Mouse (Mus musculus): ENCODE measurements around the gene Nhsl1. TPM values are rescaled to one million over a fixed set of nuclear protein-coding genes. Genes with fewer than 3 reads are reported as not detected.

The Nhsl1 gene
- polyA plus RNA-seq, 1 experiment from 2014 or later: not detected

GRCm38 (mm10) chr10:18330445-18330844 lies 11.7 kb downstream of the Nhsl1 start:
- H3K79me2 ChIP-seq (ENCODE audit: inconsistent target): no peaks in the 10 kb centered on the region
- H3K4me3 ChIP-seq (ENCODE audit: inconsistent target): no peak overlapping the region
- no peaks in the 10 kb centered on the region for H3K36me3 ChIP-seq (ENCODE audit: inconsistent target)
- no peak overlapping the region for H3K27ac ChIP-seq
- WGBS (ENCODE audit: missing documents): 88% methylated on average over 5 of the region's 5 CpGs

DNA sequence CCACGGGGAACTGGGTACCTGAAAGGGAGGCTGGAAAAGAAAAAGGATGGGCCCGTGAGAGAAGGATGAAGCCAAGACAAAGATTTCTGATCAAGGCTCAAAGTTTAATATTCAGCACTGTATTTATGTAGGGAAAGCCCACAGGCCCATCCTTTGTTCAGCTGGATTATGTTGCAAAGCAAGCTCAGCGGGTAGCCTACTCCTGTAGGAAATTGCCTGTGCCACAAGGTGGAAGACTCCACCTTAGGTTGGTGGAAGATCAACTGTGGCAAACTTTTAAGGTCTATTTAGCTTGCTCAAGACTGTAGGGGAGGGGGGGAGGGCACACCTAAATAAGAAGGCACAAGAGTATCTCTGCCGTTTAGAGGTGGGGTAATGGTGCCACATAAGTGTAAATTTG lies 14.8 kb downstream of the Nhsl1 start:
- H3K4me3 ChIP-seq (ENCODE audit: inconsistent target): no peak overlapping the region
- H3K36me3 ChIP-seq (ENCODE audit: inconsistent target): no peaks in the 10 kb centered on the region
- 88% methylated on average over 3 of the region's 4 CpGs for WGBS (ENCODE audit: missing documents)
- no peak overlapping the region for H3K27ac ChIP-seq
- no peaks in the 10 kb centered on the region for H3K79me2 ChIP-seq (ENCODE audit: inconsistent target)

DNA sequence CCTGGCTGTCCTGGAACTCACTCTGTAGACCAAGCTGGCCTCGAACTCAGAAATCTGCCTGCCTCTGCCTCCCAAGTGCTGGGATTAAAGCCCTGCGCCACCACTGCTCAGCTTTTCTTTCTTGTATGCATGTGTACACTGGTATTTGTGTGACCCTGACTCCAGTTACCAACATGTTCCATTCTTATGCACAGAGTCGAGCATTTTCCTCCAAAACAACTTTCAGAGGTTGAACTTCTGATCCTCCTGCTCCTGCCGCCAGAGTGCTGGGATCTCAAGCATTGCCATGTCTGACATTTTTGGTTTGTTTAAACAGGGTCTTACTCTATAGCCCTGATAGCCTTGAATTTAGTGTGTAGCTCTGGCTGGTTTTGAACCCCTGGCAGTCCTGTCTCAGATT lies 15.4 kb downstream of the Nhsl1 start:
- Histone ChIP-seq H3K4me3 (ENCODE audit: inconsistent target) (no peak overlapping the region), H3K36me3 (ENCODE audit: inconsistent target) (no peaks in the 10 kb centered on the region), H3K79me2 (ENCODE audit: inconsistent target) (no peaks in the 10 kb centered on the region), H3K27ac (no peak overlapping the region)
- WGBS (ENCODE audit: missing documents): 95% methylated on average over 4 of the region's 4 CpGs

DNA sequence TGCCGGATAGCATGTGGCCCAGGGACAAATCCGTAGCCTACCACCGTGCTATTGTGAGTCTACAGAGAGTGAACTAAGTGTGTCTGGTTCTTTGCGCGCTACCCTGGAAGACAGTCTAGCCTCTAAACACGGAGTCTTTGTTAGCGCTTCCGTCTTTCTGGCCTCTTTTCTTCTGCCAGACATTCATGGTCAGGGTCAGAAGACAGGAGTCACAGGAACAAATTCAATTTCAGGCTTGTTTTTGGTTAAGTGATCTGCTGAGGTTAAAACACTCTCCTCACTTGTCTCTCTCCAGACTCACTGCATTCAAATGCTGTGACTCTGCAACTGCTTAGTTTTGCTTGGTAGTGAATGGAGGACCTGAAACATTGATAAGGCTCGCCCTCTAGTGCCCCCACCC lies 15.9 kb downstream of the Nhsl1 start:
- Histone ChIP-seq H3K79me2 (ENCODE audit: inconsistent target) (no peaks in the 10 kb centered on the region), H3K36me3 (ENCODE audit: inconsistent target) (no peaks in the 10 kb centered on the region), H3K27ac (no peak overlapping the region), H3K4me3 (ENCODE audit: inconsistent target) (no peak overlapping the region)
- 97% methylated on average over 9 of the region's 9 CpGs for WGBS (ENCODE audit: missing documents)

DNA sequence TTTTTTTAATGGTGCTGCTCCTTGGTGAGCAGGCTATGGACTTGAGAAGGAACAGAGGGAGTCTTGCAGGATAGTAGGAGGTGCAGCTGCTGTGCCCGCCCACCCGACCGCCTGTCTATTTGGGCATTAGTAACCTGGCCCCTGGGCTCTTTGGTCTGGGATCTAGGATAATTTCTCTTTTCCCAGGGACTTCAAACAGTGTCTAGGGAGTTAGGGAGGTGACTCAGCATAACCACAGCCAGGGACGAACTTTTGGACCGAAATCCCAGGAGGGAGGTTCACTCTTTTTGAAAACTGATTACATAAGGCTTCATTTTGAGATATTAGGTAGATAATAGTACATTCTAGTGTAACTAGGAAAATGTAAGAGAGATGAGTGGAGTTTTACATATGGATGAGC lies 18.9 kb downstream of the Nhsl1 start:
- no peak overlapping the region for H3K4me3 ChIP-seq (ENCODE audit: inconsistent target)
- no peaks in the 10 kb centered on the region for H3K36me3 ChIP-seq (ENCODE audit: inconsistent target)
- 92% methylated on average over 5 of the region's 5 CpGs for WGBS (ENCODE audit: missing documents)
- no peaks in the 10 kb centered on the region for H3K79me2 ChIP-seq (ENCODE audit: inconsistent target)
- no peak overlapping the region for H3K27ac ChIP-seq

DNA sequence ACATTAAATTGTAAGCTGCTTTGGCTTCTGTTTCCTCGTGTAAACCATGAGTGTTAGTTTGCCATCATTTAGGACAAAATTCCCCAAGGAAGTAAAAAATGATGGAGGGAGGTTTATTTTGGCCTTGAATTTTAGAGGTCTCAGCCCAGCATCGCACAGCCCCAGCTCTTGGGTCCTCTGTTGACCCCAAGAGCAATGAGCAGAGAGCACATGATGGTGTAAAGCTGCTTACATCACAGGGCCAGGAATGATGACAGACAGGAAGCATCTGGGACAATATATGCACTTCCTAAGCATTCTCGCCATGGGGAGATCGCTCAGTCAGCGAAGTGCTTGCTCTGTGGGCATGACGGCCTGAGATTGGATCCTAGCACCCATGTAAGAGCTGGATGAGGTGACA lies 20.6 kb downstream of the Nhsl1 start:
- Histone ChIP-seq H3K27ac (no peak overlapping the region), H3K4me3 (ENCODE audit: inconsistent target) (no peak overlapping the region), H3K79me2 (ENCODE audit: inconsistent target) (no peaks in the 10 kb centered on the region), H3K36me3 (ENCODE audit: inconsistent target) (no peaks in the 10 kb centered on the region)
- WGBS (ENCODE audit: missing documents): 89% methylated on average over 6 of the region's 6 CpGs

DNA sequence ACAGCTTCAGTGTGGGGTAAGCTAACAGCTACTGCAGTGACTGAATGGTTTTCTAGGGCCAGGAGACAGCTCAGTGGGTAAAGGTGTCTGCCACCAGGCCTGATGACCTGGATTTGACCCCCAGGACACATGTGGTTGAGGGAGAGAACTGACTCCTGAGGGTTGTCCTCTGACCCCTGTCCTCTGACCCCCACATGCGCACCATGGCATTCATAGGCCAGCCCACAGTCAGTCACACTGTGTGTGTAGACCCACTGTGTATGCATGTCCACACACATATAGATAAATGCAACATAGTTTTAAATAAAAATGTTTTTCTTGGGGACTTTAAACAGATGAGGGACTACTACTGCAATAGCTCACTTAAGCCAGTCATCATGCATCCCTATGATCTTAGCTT lies 22.1 kb downstream of the Nhsl1 start:
- Histone ChIP-seq H3K4me3 (ENCODE audit: inconsistent target) (no peak overlapping the region), H3K79me2 (ENCODE audit: inconsistent target) (no peaks in the 10 kb centered on the region), H3K36me3 (ENCODE audit: inconsistent target) (no peaks in the 10 kb centered on the region), H3K27ac (no peak overlapping the region)
- 90% methylated on average over 1 of the region's 1 CpGs for WGBS (ENCODE audit: missing documents)

DNA sequence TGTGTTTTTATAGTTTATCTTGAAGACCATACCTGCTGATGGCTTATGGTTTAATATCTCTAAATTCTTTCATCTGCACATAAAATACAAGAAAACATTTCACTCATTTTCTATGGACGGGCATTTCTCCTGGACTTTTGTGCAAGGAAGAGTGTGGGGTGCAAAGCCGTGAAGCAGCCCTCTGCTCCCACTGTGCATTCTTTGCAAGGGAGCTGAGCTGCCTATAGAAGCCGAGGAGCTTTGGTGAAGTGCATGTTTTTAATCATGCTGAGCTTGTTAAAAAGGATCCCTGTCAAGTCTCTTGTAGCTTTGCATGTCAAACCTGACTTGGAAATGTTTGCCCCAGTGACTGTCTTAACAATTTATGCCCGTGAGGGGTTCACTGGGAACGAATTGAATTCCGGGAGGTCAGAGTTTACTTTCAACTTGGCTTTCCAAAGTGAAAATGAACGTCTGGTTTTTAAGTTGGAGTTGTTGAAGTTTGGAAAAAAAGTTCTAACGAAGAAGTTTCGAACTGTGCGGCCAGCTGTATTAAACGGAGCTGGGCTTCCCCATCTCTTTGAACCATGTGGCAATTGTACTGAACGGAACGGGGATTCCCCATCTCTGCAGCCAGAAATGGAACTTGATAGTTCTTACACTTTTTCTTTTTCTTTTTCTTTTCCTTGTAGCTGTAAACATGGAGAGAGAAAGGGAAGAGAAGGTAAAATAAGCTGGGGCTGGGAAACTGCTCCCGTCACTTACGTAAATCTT lies 22.8 kb downstream of the Nhsl1 start:
- no peak overlapping the region for H3K4me3 ChIP-seq (ENCODE audit: inconsistent target)
- no peaks in the 10 kb centered on the region for H3K36me3 ChIP-seq (ENCODE audit: inconsistent target)
- no peaks in the 10 kb centered on the region for H3K79me2 ChIP-seq (ENCODE audit: inconsistent target)
- no peak overlapping the region for H3K27ac ChIP-seq
- WGBS (ENCODE audit: missing documents): 62% methylated on average over 15 of the region's 15 CpGs

DNA sequence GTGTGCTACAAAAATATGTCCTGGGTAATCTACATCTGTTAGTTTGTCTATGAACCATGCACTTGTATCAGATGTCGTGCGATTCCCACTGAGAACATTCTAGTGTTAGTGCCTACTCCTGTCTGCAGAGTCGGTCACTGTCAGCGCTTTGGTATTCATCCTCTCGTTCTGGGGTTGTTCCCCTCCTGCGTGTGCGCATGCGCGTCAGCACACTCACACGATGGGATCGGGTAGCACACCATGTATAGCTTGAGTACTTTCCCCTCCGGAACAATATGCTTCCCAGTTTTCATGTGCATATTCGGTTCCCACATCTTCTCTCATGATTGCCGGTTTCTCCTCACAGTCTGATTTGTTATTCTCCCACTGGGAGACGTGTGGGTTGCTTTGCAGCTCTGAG lies 28.4 kb downstream of the Nhsl1 start:
- Histone ChIP-seq H3K79me2 (ENCODE audit: inconsistent target) (no peaks in the 10 kb centered on the region), H3K36me3 (ENCODE audit: inconsistent target) (no peaks in the 10 kb centered on the region), H3K4me3 (ENCODE audit: inconsistent target) (no peak overlapping the region), H3K27ac (no peak overlapping the region)
- 95% methylated on average over 15 of the region's 15 CpGs for WGBS (ENCODE audit: missing documents)

- H3K4me3 ChIP-seq (ENCODE audit: inconsistent target): no peak overlapping the region
- H3K79me2 ChIP-seq (ENCODE audit: inconsistent target): no peaks in the 10 kb centered on the region
- no peak overlapping the region for H3K27ac ChIP-seq
- no peaks in the 10 kb centered on the region for H3K36me3 ChIP-seq (ENCODE audit: inconsistent target)
- WGBS (ENCODE audit: missing documents): 96% methylated on average over 4 of the region's 4 CpGs
These were observed 32.0 kb downstream of the Nhsl1 start for GRCm38 (mm10) chr10:18350781-18351180.

- Histone ChIP-seq H3K79me2 (ENCODE audit: inconsistent target) (no peaks in the 10 kb centered on the region), H3K4me3 (ENCODE audit: inconsistent target) (no peak overlapping the region), H3K36me3 (ENCODE audit: inconsistent target) (no peaks in the 10 kb centered on the region), H3K27ac (no peak overlapping the region)
- WGBS (ENCODE audit: missing documents): 83% methylated on average over 5 of the region's 5 CpGs
These were observed 34.2 kb downstream of the Nhsl1 start for GRCm38 (mm10) chr10:18352937-18353336.

DNA sequence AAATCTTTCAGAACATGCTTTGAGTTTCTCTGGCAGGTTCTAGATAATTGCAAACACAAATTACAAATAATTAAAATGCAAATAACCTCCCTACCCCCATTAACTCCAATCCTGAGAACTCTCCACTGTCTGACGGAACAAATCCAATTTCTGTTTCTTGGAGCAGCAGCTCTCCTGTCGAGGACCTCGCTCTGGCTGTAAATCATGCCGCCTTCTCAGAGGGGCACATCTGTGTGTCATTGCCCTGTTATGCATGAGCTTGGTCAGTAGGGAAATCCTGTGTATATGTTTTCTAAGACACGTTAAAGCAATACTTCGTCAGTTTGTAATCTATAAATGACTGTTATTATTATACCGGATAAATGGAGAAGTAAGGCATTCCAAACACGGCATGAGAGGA lies 35.3 kb downstream of the Nhsl1 start:
- Histone ChIP-seq H3K36me3 (ENCODE audit: inconsistent target) (no peaks in the 10 kb centered on the region), H3K27ac (no peak overlapping the region), H3K79me2 (ENCODE audit: inconsistent target) (no peaks in the 10 kb centered on the region), H3K4me3 (ENCODE audit: inconsistent target) (no peak overlapping the region)
- WGBS (ENCODE audit: missing documents): 93% methylated on average over 8 of the region's 8 CpGs

- 100% methylated on average over 6 of the region's 6 CpGs for WGBS (ENCODE audit: missing documents)
- H3K4me3 ChIP-seq (ENCODE audit: inconsistent target): no peak overlapping the region
These were observed 37.7 kb downstream of the Nhsl1 start for GRCm38 (mm10) chr10:18356461-18356860.

DNA sequence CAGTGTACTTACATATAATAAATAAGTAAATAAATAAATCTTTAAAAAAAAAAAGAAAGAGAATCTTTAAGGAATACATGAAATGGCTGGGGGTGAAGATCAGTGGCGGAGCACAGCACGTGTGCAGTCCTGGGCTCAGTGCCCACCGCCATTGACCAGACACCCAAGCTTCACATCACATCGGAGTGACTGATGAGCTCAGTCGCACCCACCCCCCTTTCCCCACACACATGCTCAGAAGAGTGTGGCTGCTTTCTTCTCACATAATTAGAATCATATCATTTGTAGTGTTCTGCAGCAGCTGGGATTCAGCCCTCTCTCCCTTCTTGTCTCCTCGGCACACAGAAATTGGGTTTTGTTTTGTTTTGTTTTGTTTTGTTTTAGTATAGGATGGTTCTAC lies 38.4 kb downstream of the Nhsl1 start:
- H3K79me2 ChIP-seq (ENCODE audit: inconsistent target): no peaks in the 10 kb centered on the region
- H3K4me3 ChIP-seq (ENCODE audit: inconsistent target): no peak overlapping the region
- H3K27ac ChIP-seq: no peak overlapping the region
- 95% methylated on average over 6 of the region's 6 CpGs for WGBS (ENCODE audit: missing documents)
- no peaks in the 10 kb centered on the region for H3K36me3 ChIP-seq (ENCODE audit: inconsistent target)

More at GRCm38 (mm10) chr10:18356461-18356860, 37.7 kb downstream of the Nhsl1 start:
- Histone ChIP-seq H3K79me2 (ENCODE audit: inconsistent target) (no peaks in the 10 kb centered on the region), H3K36me3 (ENCODE audit: inconsistent target) (no peaks in the 10 kb centered on the region), H3K27ac (no peak overlapping the region)

GRCm38 (mm10) chr10:18358461-18358860 lies 39.7 kb downstream of the Nhsl1 start:
- 94% methylated on average over 5 of the region's 5 CpGs for WGBS (ENCODE audit: missing documents)
- H3K4me3 ChIP-seq (ENCODE audit: inconsistent target): no peak overlapping the region

DNA sequence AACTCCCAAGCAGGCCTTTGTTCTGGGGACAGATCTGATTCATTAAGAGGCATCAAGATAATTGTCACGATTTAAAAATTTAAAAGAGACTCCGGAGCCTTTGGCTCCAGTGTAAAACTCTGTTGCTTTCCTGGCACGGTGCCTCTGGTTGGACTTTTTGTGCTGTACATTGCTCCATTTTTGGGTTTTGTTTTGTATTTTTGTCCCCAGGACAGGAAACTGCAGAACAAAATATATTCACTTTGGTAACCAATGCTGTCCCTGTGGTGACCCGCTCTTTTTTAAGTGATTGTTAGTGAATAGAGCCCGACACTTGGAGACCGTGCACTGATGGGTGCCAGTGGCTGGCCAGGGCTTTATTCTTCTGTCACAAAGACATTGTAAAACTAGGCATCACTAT lies 41.4 kb downstream of the Nhsl1 start:
- WGBS (ENCODE audit: missing documents): 93% methylated on average over 6 of the region's 6 CpGs
- Histone ChIP-seq H3K4me3 (ENCODE audit: inconsistent target) (no peak overlapping the region), H3K27ac (no peak overlapping the region), H3K79me2 (ENCODE audit: inconsistent target) (no peaks in the 10 kb centered on the region), H3K36me3 (ENCODE audit: inconsistent target) (no peaks in the 10 kb centered on the region)

More at GRCm38 (mm10) chr10:18358461-18358860, 39.7 kb downstream of the Nhsl1 start:
- no peak overlapping the region for H3K27ac ChIP-seq
- H3K36me3 ChIP-seq (ENCODE audit: inconsistent target): no peaks in the 10 kb centered on the region
- no peaks in the 10 kb centered on the region for H3K79me2 ChIP-seq (ENCODE audit: inconsistent target)
